Mouse (Mus musculus): ENCODE results near the gene Clip2.

Clip2 gene

DNA sequence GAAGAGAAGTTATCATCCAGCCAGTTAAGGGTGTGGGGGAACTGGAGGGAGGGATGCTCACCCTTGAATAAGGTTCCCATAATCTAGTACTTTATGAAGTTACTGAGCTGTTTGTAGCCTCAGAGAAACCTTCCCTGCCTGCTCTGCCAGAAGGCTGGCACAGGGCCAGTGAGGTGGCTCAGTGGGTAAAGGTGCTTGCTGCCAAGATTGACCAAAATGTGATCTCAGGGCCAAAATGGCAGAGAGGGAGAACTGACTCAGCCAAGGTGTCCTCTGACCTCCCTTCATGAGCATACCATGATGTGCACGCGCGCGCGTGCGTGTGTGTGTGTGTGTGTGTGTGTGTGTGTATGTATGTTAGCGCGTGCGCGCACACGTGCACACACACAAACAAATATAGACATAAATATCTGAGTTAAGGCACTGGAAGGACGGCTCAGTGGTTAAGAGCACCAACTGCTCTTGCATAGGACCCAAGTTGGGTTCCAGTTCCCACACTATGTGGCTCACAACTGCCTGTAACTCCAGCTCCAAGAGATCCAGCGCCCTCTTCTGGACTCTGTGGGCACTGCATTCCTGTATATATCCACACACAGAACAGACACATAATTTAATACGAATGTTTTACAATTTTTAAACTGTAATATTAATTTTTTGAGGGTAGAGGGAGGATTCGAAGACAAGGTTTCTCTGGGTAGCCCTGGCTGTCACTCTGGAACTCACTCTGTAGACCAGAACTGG is 26.1 kb downstream of the Clip2 start:
- in situ Hi-C loops (cut with MboI, MseI), result no loop called here

DNA sequence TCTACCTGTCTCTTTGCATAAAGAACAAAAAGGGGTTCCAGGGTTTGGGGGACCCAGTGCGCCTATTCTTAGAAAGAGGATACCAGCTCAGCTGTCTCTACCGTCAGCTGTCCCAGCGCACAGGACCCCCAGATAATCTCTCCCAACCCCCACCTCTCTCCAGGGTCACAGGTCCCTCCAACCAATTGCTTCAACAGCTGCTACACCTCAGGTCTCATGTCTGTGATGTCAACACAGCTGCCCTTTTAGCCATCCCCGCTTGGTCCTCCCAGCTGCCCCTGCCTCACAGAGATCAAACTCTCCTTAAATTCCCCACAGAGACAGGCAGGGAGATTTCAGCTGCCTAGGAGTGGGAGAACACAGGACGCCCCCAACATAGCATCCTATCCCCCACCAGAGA is 28.5 kb downstream of the Clip2 start:
- in situ Hi-C loops (cut with MboI, MseI), result no loop called here

DNA sequence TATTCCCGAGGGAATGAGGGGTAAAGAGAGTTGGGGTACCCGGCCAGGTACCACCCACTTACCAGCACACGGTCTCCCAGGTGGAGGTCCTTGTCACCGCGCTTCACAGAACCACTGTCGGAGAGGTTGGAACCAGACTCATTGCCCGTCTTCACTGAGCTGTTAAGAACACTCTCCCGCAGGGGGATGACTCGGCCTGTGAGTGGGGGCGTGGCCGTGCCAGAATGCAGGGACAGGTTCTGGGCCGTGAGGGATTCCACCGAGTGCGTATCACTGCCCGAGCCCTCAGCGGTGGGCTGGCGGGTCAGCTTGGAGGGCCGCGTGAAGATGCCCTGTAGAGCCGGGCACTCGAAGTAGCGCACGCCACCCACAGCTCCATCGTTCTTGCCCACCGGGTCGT is 29.7 kb downstream of the Clip2 start:
- in situ Hi-C loops (cut with MboI, MseI), result no loop called here

DNA sequence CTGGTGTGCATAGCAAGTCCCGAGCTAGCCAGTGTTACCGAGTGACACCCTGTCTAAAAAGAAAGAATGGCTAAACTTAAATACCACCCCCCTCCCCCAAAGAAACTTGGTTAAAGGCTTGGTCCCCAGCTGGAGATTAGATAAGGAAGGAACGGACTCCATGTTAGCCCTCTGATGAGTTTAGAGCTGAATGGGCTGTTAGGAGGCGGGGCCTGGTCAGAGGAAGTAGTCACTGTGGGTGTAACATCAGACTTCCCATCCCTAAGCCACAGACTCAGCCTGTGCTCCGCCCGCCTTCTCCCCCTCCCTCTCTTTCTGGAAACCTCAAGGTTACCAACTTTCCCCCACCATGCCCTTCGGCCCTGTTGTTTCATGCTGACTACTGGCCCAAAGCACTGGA is 30.4 kb downstream of the Clip2 start:
- in situ Hi-C loops (cut with MboI, MseI), result no loop called here

DNA sequence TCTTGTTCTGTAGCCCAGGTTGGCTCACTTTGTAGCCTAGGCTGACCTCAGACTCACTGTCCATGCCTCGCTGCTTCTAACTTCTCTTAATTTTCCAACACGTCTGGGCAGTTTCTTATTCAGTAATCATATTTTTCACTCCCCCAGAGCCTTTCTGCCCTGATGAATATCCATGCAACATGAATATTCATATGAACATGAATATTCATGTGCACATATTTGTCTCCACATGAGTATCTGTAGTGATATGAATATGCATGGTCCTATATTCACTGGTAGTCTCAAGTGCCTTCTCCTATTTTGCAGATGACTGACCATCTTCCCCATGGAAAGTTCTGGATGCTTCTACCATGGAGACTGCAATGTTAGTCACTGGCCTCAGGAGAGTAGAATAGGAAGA is 31.1 kb downstream of the Clip2 start:
- in situ Hi-C loops (cut with MboI, MseI), result no loop called here

DNA sequence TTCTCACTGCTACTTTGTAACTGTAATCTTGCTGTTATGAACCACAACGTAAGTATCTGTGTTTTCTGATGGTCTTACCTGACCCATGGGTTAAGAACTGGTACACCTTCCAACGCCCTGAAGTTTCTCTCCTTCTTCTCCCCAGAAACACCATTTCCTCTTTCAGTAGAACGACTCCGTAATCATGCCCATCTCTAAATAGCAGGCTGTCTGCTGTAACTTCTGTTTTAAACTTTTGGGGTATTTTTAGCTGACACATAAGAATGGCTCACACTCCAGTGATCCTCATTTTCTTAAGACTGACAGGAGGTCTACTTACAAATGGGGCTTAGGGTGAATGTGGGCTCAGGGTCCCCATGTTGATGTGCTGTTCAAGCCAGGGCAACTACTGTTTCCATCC is 32.1 kb downstream of the Clip2 start:
- in situ Hi-C loops (cut with MboI, MseI), result no loop called here

DNA sequence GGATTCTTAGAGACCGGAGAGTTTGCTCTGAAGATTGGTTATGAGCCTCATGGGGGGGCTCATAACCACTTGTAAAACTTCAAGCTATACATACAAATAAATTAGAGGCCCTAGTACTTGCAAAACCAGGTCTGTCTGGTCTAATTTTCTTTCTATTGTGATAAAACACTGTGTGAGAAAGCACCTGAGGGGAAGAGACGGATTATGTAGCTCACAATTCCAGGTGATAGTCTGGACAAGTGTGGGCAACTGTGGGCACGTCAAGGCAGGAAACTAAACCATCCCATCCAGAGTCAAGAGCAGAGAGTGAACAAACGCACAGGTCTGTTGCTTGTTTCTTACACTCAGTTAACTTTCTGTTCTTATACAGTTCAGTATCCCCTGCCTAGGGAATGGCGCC is 32.8 kb downstream of the Clip2 start:
- in situ Hi-C loops (cut with MboI, MseI), result no loop called here

DNA sequence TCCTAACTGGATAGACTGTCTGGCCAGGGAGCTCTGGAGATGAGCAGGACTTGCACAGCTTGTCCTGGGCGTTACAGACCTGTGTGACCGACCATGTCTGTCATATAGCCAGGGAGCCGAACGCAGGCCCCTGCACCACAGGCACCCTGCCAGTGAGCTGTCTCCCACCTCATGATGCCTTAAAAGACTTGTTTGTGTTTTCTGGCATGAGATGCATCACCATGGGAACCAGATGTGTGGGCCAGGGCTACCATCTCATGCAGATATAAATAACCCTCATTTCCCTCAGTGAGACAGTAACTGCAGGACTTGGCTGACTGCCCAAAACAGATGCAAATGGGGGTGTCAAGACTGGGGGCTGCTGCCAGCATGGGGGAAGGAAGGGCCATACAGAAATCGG is 40.1 kb downstream of the Clip2 start:
- in situ Hi-C loops (cut with MboI, MseI), result no loop called here

DNA sequence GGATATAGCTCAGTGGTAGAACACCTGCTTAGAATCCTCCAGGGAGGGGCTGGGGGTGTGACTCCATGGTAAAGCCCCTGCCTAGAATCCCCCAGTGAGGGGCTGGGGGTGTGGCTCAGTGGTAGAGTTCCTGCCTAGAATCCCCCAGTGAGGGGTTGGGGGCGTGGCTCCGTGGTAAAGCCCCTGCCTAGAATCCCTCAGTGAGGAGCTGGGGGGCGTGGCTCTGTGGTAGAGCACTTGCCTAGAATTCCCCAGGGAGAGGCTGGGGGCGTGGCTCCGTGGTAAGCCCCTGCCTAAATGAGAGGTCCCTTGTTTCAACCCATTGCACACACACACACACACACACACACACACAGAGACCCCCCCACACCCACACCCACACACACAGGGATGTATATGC is 42.0 kb downstream of the Clip2 start:
- in situ Hi-C loops (cut with MboI, MseI), result no loop called here

DNA sequence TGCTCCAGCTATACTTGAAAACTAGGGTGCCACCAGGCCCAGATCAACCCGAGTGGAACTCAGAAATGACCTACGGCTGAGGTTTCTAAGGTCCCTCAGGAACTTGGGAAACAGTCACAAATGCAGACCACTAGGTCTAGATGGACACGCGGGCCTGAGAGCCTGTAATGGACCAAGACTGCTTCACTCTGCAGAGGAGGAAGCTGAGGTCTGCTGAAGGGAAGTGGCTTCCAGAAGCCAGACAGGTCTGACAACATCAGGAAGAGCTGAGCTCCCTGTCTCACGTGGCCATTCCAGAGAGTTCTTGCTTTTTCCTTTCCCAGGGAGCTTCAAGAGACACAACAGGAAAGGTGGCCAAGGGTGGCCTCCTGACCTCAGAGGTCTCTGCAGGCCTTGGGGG is 43.3 kb downstream of the Clip2 start:
- in situ Hi-C loops (cut with MboI, MseI), result no loop called here

DNA sequence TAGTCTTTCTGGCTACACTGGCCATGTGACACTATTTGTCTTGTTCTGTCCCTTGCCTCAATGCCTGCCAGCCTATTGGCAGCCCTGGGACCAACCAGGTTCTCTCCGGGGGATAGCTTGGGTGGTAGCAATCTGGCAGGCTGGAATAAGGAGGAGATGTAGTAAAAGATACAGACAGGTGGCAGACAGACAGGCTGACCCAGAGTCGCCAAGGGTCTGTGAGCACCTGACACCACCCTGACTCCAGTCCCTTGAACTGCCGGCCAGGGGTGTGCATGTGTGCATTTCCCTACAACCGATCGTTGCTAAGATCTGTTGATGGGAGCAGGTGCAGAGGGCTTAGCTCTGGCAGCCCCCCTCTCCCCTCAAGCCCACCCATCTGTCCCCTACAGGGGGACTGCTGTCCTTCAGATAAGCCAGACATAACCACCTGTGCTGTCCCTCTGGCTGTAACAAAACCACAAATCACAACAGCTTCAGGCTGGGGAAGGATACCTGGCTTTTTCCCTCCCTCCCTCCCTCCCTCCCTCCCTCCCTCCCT is 44.3 kb downstream of the Clip2 start:
- in situ Hi-C loops (cut with MboI, MseI), result no loop called here

DNA sequence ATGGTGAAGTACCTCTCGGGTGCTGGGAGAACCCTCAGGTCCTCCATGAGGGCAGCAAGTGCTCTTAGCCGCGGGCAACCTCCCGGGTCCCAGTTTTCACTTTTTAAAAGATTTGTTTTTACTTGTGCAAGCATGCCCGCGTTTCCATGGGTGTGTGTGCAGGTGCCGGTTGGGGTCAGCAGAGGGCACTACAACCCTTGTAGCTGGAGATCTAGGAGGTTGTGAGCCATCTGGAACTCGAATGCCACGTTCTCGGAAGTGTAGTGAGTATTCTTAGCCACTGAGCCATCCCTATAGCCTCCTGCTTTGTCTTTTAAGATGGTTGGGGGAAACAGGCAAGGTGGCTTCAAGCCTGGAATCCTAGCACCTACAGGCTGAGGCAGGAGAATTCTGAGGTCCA is 44.9 kb downstream of the Clip2 start:
- in situ Hi-C loops (cut with MboI, MseI), result no loop called here

DNA sequence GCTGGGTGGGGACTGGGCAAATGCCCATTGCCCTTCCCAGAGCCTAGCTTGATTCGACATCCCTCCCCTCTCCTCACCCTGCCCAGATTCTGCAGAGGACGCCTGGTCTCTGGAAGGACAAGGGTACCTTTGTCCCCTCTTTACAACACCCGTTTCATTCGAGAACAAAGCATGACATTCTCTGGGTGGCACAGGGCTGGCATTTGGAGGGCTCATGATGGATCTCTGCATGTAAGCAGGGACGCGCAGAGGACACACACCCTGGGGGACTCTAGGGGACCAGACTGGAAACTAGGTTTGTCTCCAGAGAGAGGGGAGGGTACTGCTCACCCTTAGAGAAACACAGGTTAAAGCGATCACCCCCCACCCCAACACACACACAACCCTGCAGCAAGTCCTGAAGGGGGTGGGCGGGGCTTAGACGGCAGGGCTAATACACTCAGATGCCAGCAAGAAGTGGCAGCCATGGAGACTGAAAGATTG is 46.4 kb downstream of the Clip2 start:
- in situ Hi-C loops (cut with MboI, MseI), result no loop called here

DNA sequence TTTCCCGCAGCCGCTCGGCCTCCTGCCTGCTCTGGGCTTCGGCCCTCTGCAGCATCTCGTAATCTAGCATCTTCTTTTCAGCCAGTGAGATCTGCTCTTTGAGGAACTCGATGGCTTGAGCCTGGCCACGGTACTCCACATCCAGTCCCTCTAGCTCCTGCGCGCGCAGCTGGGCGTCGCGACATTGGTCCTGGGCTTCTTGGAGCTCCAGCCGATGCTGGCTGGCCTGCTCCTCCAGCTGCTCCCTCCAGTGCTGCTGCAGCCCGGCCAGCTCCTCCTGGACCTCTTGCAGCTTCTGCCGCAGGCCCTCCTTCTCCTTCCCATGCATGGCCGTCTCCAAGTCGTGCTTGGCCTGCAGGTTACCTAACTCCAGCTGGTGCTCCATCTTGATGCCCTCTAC is 49.6 kb downstream of the Clip2 start:
- in situ Hi-C loops (cut with MboI, MseI), result no loop called here

DNA sequence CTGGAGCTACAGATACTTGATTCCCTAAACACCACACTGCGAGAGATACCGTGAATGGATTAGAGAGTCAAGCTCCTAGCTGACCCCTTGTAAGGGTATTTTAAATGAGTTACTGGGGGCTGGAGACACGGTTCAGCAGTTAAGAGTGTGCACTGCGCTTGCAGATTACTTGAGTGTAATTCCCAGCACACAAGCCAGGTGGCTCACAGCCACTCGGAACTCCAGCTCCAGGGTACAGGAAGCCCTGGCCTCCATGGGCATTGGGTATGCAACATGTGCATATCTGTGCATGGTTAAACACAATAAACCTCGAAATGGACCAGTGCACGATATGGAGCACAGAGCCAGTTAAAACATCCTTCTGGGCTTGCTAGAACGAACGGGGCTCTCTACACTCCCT is 50.8 kb downstream of the Clip2 start:
- in situ Hi-C loops (cut with MboI, MseI), result no loop called here

DNA sequence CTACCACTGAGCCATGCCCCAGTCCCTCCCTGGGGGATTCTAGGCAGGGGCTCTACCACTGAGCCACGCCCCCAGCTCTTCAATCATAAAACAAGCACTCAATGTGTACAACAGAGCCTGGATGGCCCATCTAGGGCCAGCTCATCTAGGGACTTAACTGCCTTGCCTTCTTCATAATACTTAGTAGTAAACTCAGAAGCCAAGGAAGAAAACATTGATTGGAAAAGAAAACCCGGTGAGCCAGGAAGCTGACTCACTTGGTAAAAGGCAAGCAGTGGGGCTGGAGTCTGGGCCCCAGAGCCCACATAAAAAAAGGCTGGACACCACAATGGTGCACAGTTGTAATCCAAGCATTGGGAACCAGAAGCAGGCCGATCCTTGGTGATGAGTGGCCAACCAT is 51.6 kb downstream of the Clip2 start:
- in situ Hi-C loops (cut with MboI, MseI), result no loop called here

DNA sequence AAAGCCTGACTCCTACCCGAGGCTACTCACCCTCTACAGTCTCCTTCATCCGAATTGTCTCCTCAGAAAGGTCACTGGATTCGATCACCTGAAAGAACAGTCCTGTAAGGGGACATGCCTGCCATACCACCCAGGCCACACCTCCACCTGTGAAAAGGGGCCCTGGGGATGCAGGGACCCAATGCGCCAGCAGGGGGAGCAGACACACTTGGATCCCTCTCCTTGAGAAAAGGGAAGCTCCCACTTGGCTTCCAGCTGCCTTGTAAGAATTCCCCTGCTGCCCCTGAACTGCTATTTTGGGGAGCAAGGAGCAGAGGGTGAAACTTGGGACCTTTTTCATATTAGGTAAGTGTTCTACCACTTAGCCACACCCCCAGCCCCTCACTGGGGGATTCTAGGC is 52.2 kb downstream of the Clip2 start:
- in situ Hi-C loops (cut with MboI, MseI), result no loop called here

DNA sequence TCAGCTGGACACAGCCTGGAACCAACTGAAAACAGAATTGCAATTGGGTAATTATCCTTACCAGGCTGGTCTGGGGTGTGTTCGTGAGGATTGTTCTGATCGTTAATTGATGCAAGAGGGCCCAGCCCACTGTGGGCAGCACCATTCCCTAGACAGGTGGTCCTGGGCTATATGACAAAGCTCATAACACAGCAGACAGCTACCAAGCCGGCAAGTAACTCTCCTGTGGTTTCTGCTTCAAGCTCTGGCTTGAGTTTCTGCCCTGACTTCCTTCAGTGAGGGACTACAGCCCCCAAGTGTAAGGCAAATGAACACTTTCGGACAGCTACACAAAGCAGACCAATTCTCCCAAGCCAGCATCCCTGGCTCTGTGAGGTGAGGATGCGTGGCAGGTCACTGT is 55.2 kb downstream of the Clip2 start:
- in situ Hi-C loops (cut with MboI, MseI), result loop anchor here (5.0 kb wide), 3 partner anchors 80 to 210 kb away; partner anchors contain the start of gene Lat2

DNA sequence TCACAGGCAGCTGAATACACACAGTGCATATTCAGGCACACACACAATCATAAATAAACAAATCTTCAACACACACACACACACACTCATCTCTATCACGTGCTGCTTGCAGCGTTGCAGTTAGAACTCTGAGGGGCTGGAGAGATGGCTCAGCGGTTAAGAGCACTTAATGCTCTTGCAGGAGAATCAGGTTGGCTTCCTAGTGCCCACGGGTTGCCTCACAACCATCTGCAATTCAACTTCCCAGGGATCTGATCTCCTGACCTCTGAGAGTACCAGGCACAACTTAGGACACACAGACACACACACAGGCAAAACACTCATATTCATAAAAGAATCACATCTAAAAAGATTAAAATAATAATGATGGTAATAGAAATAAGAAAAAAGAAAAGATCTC is 56.4 kb downstream of the Clip2 start:
- in situ Hi-C loops (cut with MboI, MseI), result loop anchor here (5.0 kb wide), 3 partner anchors 82 to 212 kb away; partner anchors contain the start of gene Lat2

DNA sequence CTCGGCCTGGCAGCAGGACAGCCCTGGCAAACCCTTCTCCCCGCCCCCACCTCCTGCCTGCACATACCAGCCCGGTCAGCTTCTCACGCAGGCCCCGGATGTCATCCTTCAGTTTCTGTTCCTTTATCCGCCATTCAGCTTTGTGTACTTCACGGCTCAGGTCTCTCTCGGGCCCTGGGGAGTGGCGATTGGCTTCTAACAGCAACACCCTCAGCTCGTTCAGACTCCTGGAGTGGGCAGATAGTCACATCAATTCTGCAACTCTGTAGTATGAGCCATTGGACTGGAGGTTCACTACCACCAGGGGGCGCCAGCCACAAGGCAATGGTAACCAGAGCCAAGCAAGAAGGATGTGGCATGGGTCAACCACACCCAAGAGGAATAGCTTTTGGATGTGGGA is 58.1 kb downstream of the Clip2 start:
- in situ Hi-C loops (cut with MboI, MseI), result loop anchor here (5.0 kb wide), 1 partner anchor 307 kb away; no protein-coding TSS in a partner anchor

DNA sequence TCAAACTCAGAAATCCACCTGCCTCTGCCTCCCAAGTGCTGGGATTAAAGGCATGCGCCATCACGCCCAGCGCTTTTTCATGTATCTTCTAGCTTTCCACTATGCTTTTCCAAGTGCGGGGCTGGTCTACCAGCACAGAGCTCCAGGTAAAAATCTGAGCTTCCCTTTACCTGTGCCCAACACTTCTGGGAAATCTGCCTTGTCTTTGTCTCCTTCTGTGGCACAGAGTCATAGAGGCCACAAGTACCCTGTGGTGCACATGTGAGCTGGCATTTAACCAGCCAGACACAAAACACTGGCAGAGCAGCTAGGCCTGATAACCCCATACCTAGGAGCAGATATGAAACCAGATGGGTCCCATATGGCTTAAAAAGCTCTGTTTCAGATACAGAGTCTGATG is 59.3 kb downstream of the Clip2 start:
- in situ Hi-C loops (cut with MboI, MseI), result loop anchor here (5.0 kb wide), 1 partner anchor 306 kb away; no protein-coding TSS in a partner anchor

DNA sequence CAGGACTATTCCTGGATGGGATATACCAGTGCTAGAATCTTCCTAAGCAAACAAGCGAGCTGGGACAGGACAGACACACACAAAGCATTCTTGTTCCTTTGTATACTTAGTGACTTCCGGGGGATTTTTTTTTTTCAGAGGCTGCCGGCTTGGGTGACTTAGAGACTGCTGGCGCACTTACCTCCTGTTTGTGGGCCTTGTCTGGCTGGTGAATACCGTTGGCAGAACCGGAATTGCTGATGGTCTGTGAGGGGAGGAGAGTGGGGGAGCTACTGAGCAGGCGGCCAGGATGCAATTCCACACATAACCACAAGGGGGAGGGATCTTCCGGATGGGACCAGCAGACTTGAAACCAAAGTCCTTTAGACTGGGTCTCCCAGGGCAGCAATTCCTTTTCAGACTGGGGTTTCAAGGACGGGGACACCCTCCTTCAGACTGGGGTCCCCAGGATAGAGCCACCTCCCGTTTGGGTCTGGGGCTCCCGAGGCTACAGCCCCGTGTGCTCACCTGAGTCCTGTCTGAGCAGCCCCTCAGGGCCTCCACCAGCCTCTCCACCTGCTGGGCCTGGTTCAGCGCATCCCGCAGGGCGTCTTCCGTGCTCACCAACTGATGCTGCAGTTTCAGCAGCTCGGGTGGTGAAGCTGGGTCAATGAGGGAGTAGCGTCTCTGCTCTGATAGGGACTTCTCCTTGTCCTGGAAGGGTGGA is 60.4 kb downstream of the Clip2 start:
- in situ Hi-C loops (cut with MboI, MseI), result loop anchor here (5.0 kb wide), 1 partner anchor 305 kb away; no protein-coding TSS in a partner anchor

DNA sequence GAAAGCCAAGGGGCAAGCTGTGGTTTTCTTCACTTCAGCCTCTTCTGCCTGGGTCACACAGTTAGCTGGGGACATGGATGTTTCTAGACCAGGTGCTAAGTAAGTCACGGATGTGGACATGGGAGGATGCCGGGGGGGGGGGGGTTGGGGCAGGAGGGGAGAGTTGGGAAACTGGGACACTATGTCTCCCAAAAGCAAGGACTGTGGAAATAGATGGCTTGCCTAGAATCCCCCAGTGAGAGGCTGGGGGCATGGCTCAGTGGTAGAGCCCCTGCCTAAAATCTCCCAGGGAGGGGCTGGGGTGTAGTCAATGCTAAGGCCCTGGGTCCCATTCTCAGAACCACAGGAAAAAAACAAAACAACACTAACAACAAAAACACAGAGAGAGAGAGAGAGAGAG is 61.0 kb downstream of the Clip2 start:
- in situ Hi-C loops (cut with MboI, MseI), result loop anchor here (5.0 kb wide), 1 partner anchor 304 kb away; no protein-coding TSS in a partner anchor
